Mouse (Mus musculus) E14TG2a.4 (cell line): ENCODE measurements around the gene Itih1.

Source experiments
- H3K27me3 ChIP-seq: 2 replicates; pipeline ENCODE4 v1.6.1; 2014; ENCODE audit warnings: low read length, control low read depth; ENCODE audit not compliant: insufficient read depth
- H3K36me3 ChIP-seq: 2 replicates; pipeline ENCODE4 v1.6.1; 2014; ENCODE audit warnings: low read length, control low read depth; ENCODE audit not compliant: insufficient read depth
- H3K4me1 ChIP-seq: replicated peaks from 2 replicates; pipeline ENCODE4 v1.6.1; 2014; ENCODE audit warnings: low read depth, low read length, control low read depth
- H3K4me3 ChIP-seq: replicated peaks from 2 replicates; pipeline ENCODE4 v1.5.1; 2014; ENCODE audit warnings: mild to moderate bottlenecking, low read length
- H3K9me3 ChIP-seq: 2 replicates; pipeline ENCODE4 v1.6.1; 2014; ENCODE audit warnings: low read length, control low read depth
- CTCF ChIP-seq: conservative IDR thresholded peaks from 2 replicates; pipeline ENCODE4 v1.5.1; 2014; ENCODE audit warnings: low read length
- NANOG ChIP-seq: IDR thresholded peaks from 2 replicates; pipeline ENCODE4 v1.6.1; 2014; ENCODE audit warnings: borderline replicate concordance, low read length, mixed read lengths
- POU5F1 ChIP-seq: IDR thresholded peaks from 2 replicates; pipeline ENCODE4 v1.6.1; 2014; ENCODE audit warnings: low read length, borderline replicate concordance

The Itih1 gene

GRCm38 (mm10) chr14:30899972-30900371 is 43.1 kb downstream of the Itih1 start:
- no peaks in the 10 kb centered on the region for H3K36me3 ChIP-seq
- peaks cover 44% of the 10 kb centered on the region for H3K27me3 ChIP-seq
- no peak overlapping the region for H3K4me3 ChIP-seq
- H3K9me3 ChIP-seq, result peaks cover 21% of the 10 kb centered on the region
- TF ChIP-seq CTCF, result no peak
- peak; percentile 59; the same call in 1 of the 2 replicates for TF ChIP-seq POU5F1
- peak; percentile 99 for TF ChIP-seq NANOG
- peaks cover 9% of the 10 kb centered on the region for H3K4me1 ChIP-seq

- Histone ChIP-seq H3K27me3 (peaks cover 58% of the 10 kb centered on the region), H3K4me1 (peaks cover 19% of the 10 kb centered on the region), H3K36me3 (no peaks in the 10 kb centered on the region), H3K4me3 (no peak overlapping the region), H3K9me3 (no peaks in the 10 kb centered on the region)
- TF ChIP-seq CTCF (no peak; the same call in 1 of the 2 replicates), NANOG (no peak), POU5F1 (no peak)
These were observed 54.8 kb downstream of the Itih1 start for GRCm38 (mm10) chr14:30888271-30888732.

- H3K4me3 ChIP-seq, result no peak within 1 kb of the TSS
- H3K27me3 ChIP-seq, result peaks cover 37% of the 10 kb centered on the region
- no peaks in the 10 kb centered on the region for H3K9me3 ChIP-seq
- H3K4me1 ChIP-seq, result peaks cover 21% of the 10 kb centered on the region
- TF ChIP-seq POU5F1 (no peak), CTCF (no peak), NANOG (no peak)
- H3K36me3 ChIP-seq, result no peaks in the 10 kb centered on the region
These were observed 56.9 kb downstream of the Itih1 start, which contains the start of gene Itih4 for GRCm38 (mm10) chr14:30886204-30886603. Gene Itih4, plus strand, starts transcription at chr14:30886476.

GRCm38 (mm10) chr14:30885298-30885697 is 57.8 kb downstream of the Itih1 start:
- TF ChIP-seq CTCF, result no peak
- no peak for TF ChIP-seq NANOG
- TF ChIP-seq POU5F1, result no peak
- H3K4me1 ChIP-seq, result peaks cover 30% of the 10 kb centered on the region
- no peaks in the 10 kb centered on the region for H3K36me3 ChIP-seq
- H3K4me3 ChIP-seq, result no peak overlapping the region
- no peaks in the 10 kb centered on the region for H3K9me3 ChIP-seq
- peaks cover 32% of the 10 kb centered on the region for H3K27me3 ChIP-seq

- peaks cover 7% of the 10 kb centered on the region for H3K27me3 ChIP-seq
- TF ChIP-seq NANOG (no peak), CTCF (no peak), POU5F1 (no peak)
- H3K36me3 ChIP-seq, result no peaks in the 10 kb centered on the region
- H3K4me1 ChIP-seq, result peaks cover 27% of the 10 kb centered on the region
- no peak overlapping the region for H3K4me3 ChIP-seq
- H3K9me3 ChIP-seq, result no peaks in the 10 kb centered on the region
These were observed 61.4 kb downstream of the Itih1 start for GRCm38 (mm10) chr14:30881718-30882108.

GRCm38 (mm10) chr14:30880811-30881717 is 62.0 kb downstream of the Itih1 start:
- peaks cover 2% of the 10 kb centered on the region; the same call in 1 of the 2 replicates for H3K27me3 ChIP-seq
- peak overlapping the region; percentile 41 for H3K4me3 ChIP-seq
- H3K36me3 ChIP-seq, result peaks cover 6% of the 10 kb centered on the region; the same call in 1 of the 2 replicates
- TF ChIP-seq NANOG (no peak), CTCF (peak; percentile 65), POU5F1 (no peak)
- no peaks in the 10 kb centered on the region for H3K9me3 ChIP-seq
- H3K4me1 ChIP-seq, result peaks cover 33% of the 10 kb centered on the region

- TF ChIP-seq CTCF, result no peak
- TF ChIP-seq NANOG, result no peak
- no peak for TF ChIP-seq POU5F1
- peaks cover 6% of the 10 kb centered on the region; the same call in 1 of the 2 replicates for H3K36me3 ChIP-seq
- H3K4me1 ChIP-seq, result peaks cover 41% of the 10 kb centered on the region
- H3K27me3 ChIP-seq, result no peaks in the 10 kb centered on the region; the same call in 1 of the 2 replicates
- peak overlapping the region; percentile 41 for H3K4me3 ChIP-seq
- H3K9me3 ChIP-seq, result no peaks in the 10 kb centered on the region
These were observed 62.8 kb downstream of the Itih1 start for GRCm38 (mm10) chr14:30880251-30880650.

- Histone ChIP-seq H3K27me3 (no peaks in the 10 kb centered on the region; the same call in 1 of the 2 replicates), H3K9me3 (no peaks in the 10 kb centered on the region), H3K4me1 (peaks cover 42% of the 10 kb centered on the region), H3K36me3 (peaks cover 7% of the 10 kb centered on the region; the same call in 1 of the 2 replicates), H3K4me3 (peak overlapping the region; percentile 41)
- TF ChIP-seq CTCF (no peak), POU5F1 (no peak), NANOG (no peak)
These were observed 63.3 kb downstream of the Itih1 start for GRCm38 (mm10) chr14:30879794-30880193.
